Mouse (Mus musculus): ENCODE measurements around the gene Tex2. TPM values are rescaled to one million over a fixed set of nuclear protein-coding genes. Genes with fewer than 3 reads are reported as not detected.
"Not testable (repeated sequence)": the region's sequence is repeated elsewhere in the genome, so short reads cannot be mapped to it uniquely, and the experiment has no call there.

Tex2 gene
- polyA plus RNA-seq, 1 experiment = 15.1 TPM

DNA sequence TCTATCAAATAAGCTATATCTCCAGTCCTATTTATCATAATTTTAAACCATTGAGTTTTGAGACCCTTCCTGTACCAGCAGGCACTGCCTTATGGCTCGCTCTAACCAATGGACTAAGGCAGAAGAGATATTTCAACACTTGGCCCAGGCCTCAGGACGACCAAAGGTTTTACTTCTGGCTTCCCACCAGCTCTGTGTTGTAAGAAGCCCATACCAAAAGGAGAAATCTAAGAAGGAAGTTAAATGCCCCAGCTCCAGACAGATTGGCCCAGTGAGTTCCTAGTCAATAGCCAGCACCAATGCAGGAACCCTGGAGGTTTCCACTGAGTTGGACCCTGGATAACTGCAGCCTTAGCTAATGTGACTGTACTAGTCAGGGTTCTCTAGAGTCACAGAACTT, 10.4 kb upstream of the Tex2 start:
- WGBS = 71% methylated on average over 2 of the region's 2 CpGs
- H3K4me1 ChIP-seq (ENCODE audit: control insufficient read depth, insufficient read depth, low read length) = no peaks in the 10 kb centered on the region
- H3K4me3 ChIP-seq (replicated peaks; ENCODE audit: extremely low read depth, low read depth, low read length) = no peak overlapping the region
- TF ChIP-seq CTCF (IDR thresholded peaks at IDR 0.05; ENCODE audit: insufficient read depth, low read length) (no peak), POLR2A (IDR thresholded peaks at IDR 0.05; ENCODE audit: borderline replicate concordance, extremely low read depth, low read depth, low read length) (no peak)
- no peak for DNase-seq

DNA sequence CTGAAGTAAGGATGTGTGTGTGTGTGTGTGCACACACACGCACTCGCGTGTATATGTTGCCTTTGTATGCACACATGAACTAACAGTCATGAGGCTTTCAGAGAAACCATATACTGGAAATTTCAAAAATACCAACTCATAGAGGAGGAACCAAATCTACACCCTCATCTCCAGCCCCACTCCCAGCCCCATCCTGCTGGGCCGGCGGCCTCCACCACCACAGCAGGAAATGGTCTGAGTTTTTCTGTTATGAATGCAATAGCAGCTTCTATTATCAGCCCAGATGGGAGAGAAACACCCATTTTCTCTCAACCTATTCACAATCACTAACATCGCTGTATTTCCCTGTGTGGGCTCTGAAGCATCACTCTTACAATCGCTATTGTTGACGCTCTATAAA, 8.8 kb upstream of the Tex2 start:
- no peaks in the 10 kb centered on the region for H3K4me1 ChIP-seq (ENCODE audit: control insufficient read depth, insufficient read depth, low read length)

DNA sequence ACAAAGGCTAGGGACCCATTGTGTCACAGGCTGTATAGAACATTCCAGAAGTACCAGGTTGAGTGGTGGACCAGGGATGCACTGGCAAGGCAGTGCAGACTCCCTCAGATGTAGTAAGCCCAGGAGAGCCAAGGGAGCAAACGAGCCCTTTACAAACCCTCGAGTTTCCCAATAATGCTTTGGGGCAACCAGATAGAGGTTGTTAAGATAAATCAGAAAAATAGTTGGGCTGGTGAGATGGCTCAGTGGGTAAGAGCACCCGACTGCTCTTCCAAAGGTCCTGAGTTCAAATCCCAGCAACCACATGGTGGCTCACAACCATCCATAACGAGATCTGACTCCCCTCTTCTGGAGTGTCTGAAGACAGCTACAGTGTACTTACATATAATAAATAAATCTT, 5.5 kb upstream of the Tex2 start:
- DNase-seq; H3K4me3 ChIP-seq (replicated peaks; ENCODE audit: extremely low read depth, low read depth, low read length); H3K4me1 ChIP-seq (ENCODE audit: control insufficient read depth, insufficient read depth, low read length): not testable (repeated sequence)
- 85% methylated on average over 4 of the region's 4 CpGs for WGBS

More for the DNA sequence above, 8.8 kb upstream of the Tex2 start:
- H3K4me3 ChIP-seq (replicated peaks; ENCODE audit: extremely low read depth, low read depth, low read length) = no peak overlapping the region
- DNase-seq = no peak
- TF ChIP-seq POLR2A (IDR thresholded peaks at IDR 0.05; ENCODE audit: borderline replicate concordance, extremely low read depth, low read depth, low read length) (no peak), CTCF (IDR thresholded peaks at IDR 0.05; ENCODE audit: insufficient read depth, low read length) (no peak)
- 63% methylated on average over 8 of the region's 8 CpGs for WGBS

DNA sequence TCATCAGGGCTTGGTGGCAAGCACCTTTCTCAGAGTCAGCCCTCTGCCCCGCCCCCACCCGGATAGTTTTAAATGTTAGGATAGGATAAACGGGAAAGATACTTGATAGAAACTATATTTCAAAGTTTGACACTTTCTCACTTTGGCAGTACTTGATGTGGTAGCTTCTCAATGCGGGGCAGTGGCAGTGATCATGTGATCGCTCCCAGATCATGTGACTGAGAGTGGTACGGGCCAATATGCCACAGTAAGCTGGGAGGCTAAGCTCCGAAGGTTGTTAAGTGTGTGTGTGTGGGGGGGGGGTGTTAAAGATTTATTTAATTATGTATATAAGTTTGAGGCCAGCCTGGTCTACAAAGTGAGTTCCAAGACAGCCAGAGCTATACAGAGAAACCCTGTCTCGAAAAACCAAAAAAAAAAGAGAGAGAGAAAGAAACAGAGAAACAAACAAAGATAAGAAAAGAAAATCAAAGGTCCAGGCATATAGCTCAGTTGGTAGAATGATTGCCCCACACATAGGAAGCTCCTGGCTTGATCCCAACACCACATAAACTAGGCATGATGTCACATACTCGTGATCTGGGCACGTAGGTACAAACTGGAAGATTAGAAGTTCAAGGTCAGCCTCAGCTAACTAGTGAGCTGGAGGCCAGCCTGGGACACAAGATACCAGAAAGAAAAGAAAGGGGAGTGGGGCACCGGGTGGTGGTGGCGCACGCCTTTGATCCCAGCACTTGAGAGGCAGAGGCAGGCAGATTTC, 4.8 kb upstream of the Tex2 start:
- DNase-seq = no peak
- peaks cover 3% of the 10 kb centered on the region; the same call in 1 of the 2 replicates for H3K4me1 ChIP-seq (ENCODE audit: control insufficient read depth, insufficient read depth, low read length)
- WGBS = 71% methylated on average over 13 of the region's 13 CpGs
- TF ChIP-seq CTCF (IDR thresholded peaks at IDR 0.05; ENCODE audit: insufficient read depth, low read length) (no peak), POLR2A (IDR thresholded peaks at IDR 0.05; ENCODE audit: borderline replicate concordance, extremely low read depth, low read depth, low read length) (no peak)
- no peak overlapping the region for H3K4me3 ChIP-seq (replicated peaks; ENCODE audit: extremely low read depth, low read depth, low read length)

DNA sequence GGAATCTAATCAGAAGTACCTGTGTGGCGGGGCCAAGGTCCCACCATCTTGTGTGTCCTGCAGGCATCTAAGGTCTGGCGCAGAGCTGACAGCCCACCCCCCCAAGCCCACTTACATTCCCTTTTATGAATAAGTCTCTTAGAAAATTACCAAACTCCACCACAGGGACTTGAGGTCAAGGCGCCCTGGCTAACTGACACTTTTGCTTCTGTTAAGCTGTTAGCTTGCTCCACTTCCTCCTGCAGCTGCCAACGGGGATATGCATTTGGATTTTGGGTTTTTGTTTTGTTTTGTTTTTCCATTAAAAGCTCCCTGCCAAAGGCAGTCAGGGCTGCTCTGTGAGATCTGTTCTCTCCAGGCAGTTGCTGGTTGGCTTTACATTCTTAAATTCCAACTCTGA, 2.3 kb upstream of the Tex2 start:
- no peak for TF ChIP-seq POLR2A (IDR thresholded peaks at IDR 0.05; ENCODE audit: borderline replicate concordance, extremely low read depth, low read depth, low read length)
- TF ChIP-seq CTCF (IDR thresholded peaks at IDR 0.05; ENCODE audit: insufficient read depth, low read length) = no peak
- Histone ChIP-seq H3K4me1 (ENCODE audit: control insufficient read depth, insufficient read depth, low read length) (peaks cover 7% of the 10 kb centered on the region), H3K4me3 (replicated peaks; ENCODE audit: extremely low read depth, low read depth, low read length) (no peak overlapping the region)
- DNase-seq = no peak
- 65% methylated on average over 4 of the region's 4 CpGs for WGBS

DNA sequence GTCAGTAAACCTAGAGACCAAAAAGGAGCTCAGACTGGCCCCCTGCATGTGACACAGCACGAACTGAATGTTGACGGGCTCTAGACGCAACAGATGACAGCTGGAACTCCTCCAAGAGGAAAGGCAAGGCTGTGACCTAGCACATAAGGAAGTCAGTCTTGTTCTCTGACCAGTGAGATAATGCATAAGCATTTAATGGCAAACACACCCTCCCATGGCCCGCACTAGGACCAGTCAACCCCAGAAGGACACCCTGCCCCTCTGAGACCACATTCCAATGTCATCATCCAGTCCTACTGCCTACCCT, 1.1 kb upstream of the Tex2 start:
- WGBS = 24% methylated on average over 4 of the region's 4 CpGs
- peaks cover 7% of the 10 kb centered on the region for H3K4me1 ChIP-seq (ENCODE audit: control insufficient read depth, insufficient read depth, low read length)
- no peak for DNase-seq
- TF ChIP-seq CTCF (IDR thresholded peaks at IDR 0.05; ENCODE audit: insufficient read depth, low read length) (no peak), POLR2A (IDR thresholded peaks at IDR 0.05; ENCODE audit: borderline replicate concordance, extremely low read depth, low read depth, low read length) (no peak)
- H3K4me3 ChIP-seq (replicated peaks; ENCODE audit: extremely low read depth, low read depth, low read length) = no peak overlapping the region

DNA sequence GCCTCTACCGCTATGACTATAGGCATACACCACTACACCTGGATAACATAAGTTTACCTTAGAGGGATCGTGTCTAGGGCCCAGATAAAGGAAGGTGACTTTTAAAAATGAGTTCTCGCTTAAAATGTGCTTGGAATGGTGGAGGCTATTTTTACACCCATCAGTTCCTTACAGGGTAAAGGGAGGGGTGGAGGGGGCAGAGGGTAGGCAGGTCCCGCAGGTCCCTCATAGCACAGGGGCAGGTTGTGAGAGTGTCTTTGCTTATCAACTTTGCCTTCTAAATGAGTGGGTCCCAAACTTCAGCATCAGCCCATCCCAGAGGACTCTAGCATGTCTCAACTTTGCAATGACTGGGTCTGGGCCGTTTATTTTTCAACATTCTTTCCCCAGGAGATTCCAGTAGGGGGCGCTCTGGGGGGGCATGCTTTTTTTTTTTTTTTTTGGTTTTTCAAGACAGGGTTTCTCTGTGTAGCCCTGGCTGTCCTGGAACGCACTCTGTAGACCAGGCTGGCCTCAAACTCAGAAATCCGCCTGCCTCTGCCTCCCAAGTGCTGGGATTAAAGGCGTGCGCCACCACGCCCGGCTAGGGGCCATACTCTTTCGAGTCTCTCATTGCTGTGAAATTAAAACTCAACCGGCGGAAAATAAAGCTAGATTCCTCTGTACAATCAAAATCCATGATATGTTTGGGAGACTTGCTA, 565 bp upstream of the Tex2 start:
- TF ChIP-seq CTCF (IDR thresholded peaks at IDR 0.05; ENCODE audit: insufficient read depth, low read length) = no peak
- TF ChIP-seq POLR2A (IDR thresholded peaks at IDR 0.05; ENCODE audit: borderline replicate concordance, extremely low read depth, low read depth, low read length) = no peak
- H3K4me1 ChIP-seq (ENCODE audit: control insufficient read depth, insufficient read depth, low read length) = peaks cover 7% of the 10 kb centered on the region
- no peak overlapping the region for H3K4me3 ChIP-seq (replicated peaks; ENCODE audit: extremely low read depth, low read depth, low read length)
- DNase-seq = peak; percentile 28
- WGBS = 51% methylated on average over 15 of the region's 15 CpGs

DNA sequence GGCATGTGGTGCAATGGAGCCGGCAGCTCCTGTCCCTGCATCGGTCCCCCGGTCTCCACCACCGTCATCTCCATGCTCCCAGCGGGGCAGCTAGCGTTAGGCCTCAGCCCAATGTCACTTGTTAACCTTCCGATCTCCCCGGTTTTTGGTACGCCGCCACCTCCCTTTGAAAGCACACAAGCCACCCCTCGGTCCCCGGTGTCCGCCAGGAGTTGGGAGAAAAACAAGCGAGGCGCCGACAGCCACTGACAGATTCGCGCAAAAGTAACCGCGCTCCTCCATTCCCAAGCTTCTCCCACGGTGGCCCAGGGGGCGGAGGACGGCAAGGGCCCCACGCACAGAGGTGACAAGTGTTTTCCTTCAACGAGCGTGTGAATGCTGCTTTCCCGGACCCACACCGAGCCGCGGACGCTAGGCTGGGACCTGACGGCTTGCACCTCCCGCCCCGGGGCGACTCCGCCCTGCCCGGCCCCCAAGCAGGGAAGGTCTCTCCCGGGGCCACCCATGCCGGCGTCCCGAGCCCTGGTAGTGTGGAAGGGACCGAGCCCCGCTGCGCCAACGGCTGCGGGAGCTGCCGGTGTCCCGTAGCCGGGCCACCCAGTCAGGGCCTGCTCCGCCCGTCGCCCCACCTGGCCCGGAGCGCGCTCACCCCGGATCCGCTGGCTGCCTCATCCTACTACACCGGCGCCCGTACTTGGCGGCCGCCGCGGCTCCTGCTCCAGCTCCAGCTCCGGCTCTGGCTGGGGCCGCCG, 838 bp downstream of the Tex2 start:
- DNase-seq = peak; percentile 54
- H3K4me1 ChIP-seq (ENCODE audit: control insufficient read depth, insufficient read depth, low read length) = peaks cover 7% of the 10 kb centered on the region
- TF ChIP-seq CTCF (IDR thresholded peaks at IDR 0.05; ENCODE audit: insufficient read depth, low read length) (no peak), POLR2A (IDR thresholded peaks at IDR 0.05; ENCODE audit: borderline replicate concordance, extremely low read depth, low read depth, low read length) (peak; percentile 41; the same call in 1 of the 2 replicates)
- under 1% methylated on average over 67 of the region's 67 CpGs for WGBS
- H3K4me3 ChIP-seq (replicated peaks; ENCODE audit: extremely low read depth, low read depth, low read length) = peak overlapping the region; percentile 94

DNA sequence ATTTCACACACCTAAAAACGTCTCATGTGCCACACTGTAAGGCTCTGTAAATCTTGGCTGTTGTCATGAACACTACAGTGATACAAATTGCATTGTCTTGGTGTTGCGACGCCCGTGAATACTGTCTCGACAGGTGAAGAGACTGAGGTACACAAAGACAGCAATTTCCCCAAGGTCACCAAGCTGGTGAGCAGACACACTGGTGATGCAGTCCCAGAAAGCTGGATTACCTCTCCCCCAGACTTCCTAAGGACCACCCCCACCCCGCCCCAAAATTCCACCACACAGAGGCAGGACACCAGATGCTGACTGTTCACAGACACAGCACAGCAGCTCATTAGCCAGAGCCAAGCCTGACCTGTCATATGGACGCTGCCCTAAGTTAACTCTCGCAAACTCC, 3.5 kb downstream of the Tex2 start:
- TF ChIP-seq POLR2A (IDR thresholded peaks at IDR 0.05; ENCODE audit: borderline replicate concordance, extremely low read depth, low read depth, low read length) (no peak), CTCF (IDR thresholded peaks at IDR 0.05; ENCODE audit: insufficient read depth, low read length) (no peak)
- Histone ChIP-seq H3K4me1 (ENCODE audit: control insufficient read depth, insufficient read depth, low read length) (peaks cover 7% of the 10 kb centered on the region), H3K4me3 (replicated peaks; ENCODE audit: extremely low read depth, low read depth, low read length) (no peak overlapping the region)
- no peak for DNase-seq
- 76% methylated on average over 8 of the region's 8 CpGs for WGBS

Data from lung, adult 2 months (tissue).